Mouse (Mus musculus): ENCODE measurements around the gene Acd. TPM values are rescaled to one million over a fixed set of nuclear protein-coding genes. Genes with fewer than 3 reads are reported as not detected.
A peak's percentile ranks its signal among the peaks of the same experiment; 100 is the strongest.

The Acd gene
- 72.3 and 84.3 TPM in 2 replicates for polyA plus RNA-seq (2015; fragmentation: Nextera tagmentation; extraction: Ambion mirVana)

GRCm38 (mm10) chr8:105700966-105701824 lies at the start of gene Acd, which contains the start of gene Pard6a:
Gene Acd (minus strand): TSS chr8:105701102.
Gene Pard6a (plus strand): TSS chr8:105701148.
- peak; percentile 64 for ATAC-seq (ENCODE audit: insufficient number of reproducible peaks, insufficient read depth, low FRiP score, low TSS enrichment, low read depth)
- peak within 1 kb of the TSS; percentile 94 for H3K27ac ChIP-seq
- no peaks in the 10 kb centered on the region for H3K27me3 ChIP-seq
- H3K9ac ChIP-seq = peak within 1 kb of the TSS; percentile 82
- peak within 1 kb of the TSS; percentile 72 for H3K4me3 ChIP-seq
- peak within 1 kb of the TSS; percentile 91 for H3K4me2 ChIP-seq
- WGBS = under 1% methylated on average over 60 of the region's 60 CpGs
- peaks cover 48% of the 10 kb centered on the region for H3K36me3 ChIP-seq
- no peaks in the 10 kb centered on the region for H3K9me3 ChIP-seq
- H3K4me1 ChIP-seq = peaks cover 18% of the 10 kb centered on the region

- no peak for ATAC-seq (ENCODE audit: insufficient number of reproducible peaks, insufficient read depth, low FRiP score, low TSS enrichment, low read depth)
- Histone ChIP-seq H3K4me2 (peak overlapping the region; percentile 41), H3K9me3 (no peaks in the 10 kb centered on the region), H3K36me3 (0 out of 2 replicates have a peak, but pooled peaks cover 7% of the 10 kb centered on the region), H3K27ac (peak overlapping the region; percentile 72), H3K27me3 (no peaks in the 10 kb centered on the region), H3K9ac (peak overlapping the region; percentile 22; the same call in 1 of the 2 replicates), H3K4me1 (peaks cover 32% of the 10 kb centered on the region), H3K4me3 (0 out of 2 replicates have a peak overlapping the region, but pooled peaks have one; percentile 12)
- WGBS = 9% methylated on average over 11 of the region's 11 CpGs
Observed at GRCm38 (mm10) chr8:105750606-105751005, 49.7 kb upstream of the Acd start.

- H3K9ac ChIP-seq = no peak overlapping the region
- H3K4me3 ChIP-seq = no peak overlapping the region
- no peaks in the 10 kb centered on the region for H3K27me3 ChIP-seq
- no peak for ATAC-seq (ENCODE audit: insufficient number of reproducible peaks, insufficient read depth, low FRiP score, low TSS enrichment, low read depth)
- peaks cover 7% of the 10 kb centered on the region; the same call in 1 of the 2 replicates for H3K36me3 ChIP-seq
- 85% methylated on average over 4 of the region's 4 CpGs for WGBS
- no peaks in the 10 kb centered on the region for H3K9me3 ChIP-seq
- no peak overlapping the region for H3K27ac ChIP-seq
- no peak overlapping the region for H3K4me2 ChIP-seq
- H3K4me1 ChIP-seq = peaks cover 7% of the 10 kb centered on the region
Observed at GRCm38 (mm10) chr8:105743301-105743700, 42.4 kb upstream of the Acd start.

GRCm38 (mm10) chr8:105739216-105739615 lies 38.3 kb upstream of the Acd start:
- Histone ChIP-seq H3K4me2 (no peak overlapping the region), H3K9ac (no peak overlapping the region), H3K36me3 (peaks cover 6% of the 10 kb centered on the region; the same call in 1 of the 2 replicates), H3K4me1 (no peaks in the 10 kb centered on the region), H3K27ac (no peak overlapping the region), H3K4me3 (no peak overlapping the region), H3K9me3 (no peaks in the 10 kb centered on the region), H3K27me3 (no peaks in the 10 kb centered on the region)
- 91% methylated on average over 5 of the region's 5 CpGs for WGBS
- no peak for ATAC-seq (ENCODE audit: insufficient number of reproducible peaks, insufficient read depth, low FRiP score, low TSS enrichment, low read depth)

- no peaks in the 10 kb centered on the region for H3K9me3 ChIP-seq
- WGBS = 93% methylated on average over 5 of the region's 5 CpGs
- H3K4me2 ChIP-seq = no peak overlapping the region
- H3K27ac ChIP-seq = no peak overlapping the region
- H3K9ac ChIP-seq = no peak overlapping the region
- no peaks in the 10 kb centered on the region for H3K4me1 ChIP-seq
- no peak for ATAC-seq (ENCODE audit: insufficient number of reproducible peaks, insufficient read depth, low FRiP score, low TSS enrichment, low read depth)
- no peak overlapping the region for H3K4me3 ChIP-seq
- peaks cover 13% of the 10 kb centered on the region for H3K36me3 ChIP-seq
- no peaks in the 10 kb centered on the region for H3K27me3 ChIP-seq
Observed at GRCm38 (mm10) chr8:105732186-105732585, 31.3 kb upstream of the Acd start.

GRCm38 (mm10) chr8:105727397-105728124 lies 26.7 kb upstream of the Acd start:
- no peaks in the 10 kb centered on the region for H3K9me3 ChIP-seq
- no peak overlapping the region for H3K4me3 ChIP-seq
- no peak for ATAC-seq (ENCODE audit: insufficient number of reproducible peaks, insufficient read depth, low FRiP score, low TSS enrichment, low read depth)
- H3K4me2 ChIP-seq = no peak overlapping the region
- WGBS = 85% methylated on average over 18 of the region's 18 CpGs
- H3K4me1 ChIP-seq = no peaks in the 10 kb centered on the region
- H3K27ac ChIP-seq = peak overlapping the region; percentile 8; the same call in 1 of the 2 replicates
- H3K27me3 ChIP-seq = no peaks in the 10 kb centered on the region
- peaks cover 37% of the 10 kb centered on the region for H3K36me3 ChIP-seq
- H3K9ac ChIP-seq = no peak overlapping the region

GRCm38 (mm10) chr8:105725726-105726125 lies 24.8 kb upstream of the Acd start:
- no peaks in the 10 kb centered on the region for H3K27me3 ChIP-seq
- no peak overlapping the region for H3K4me3 ChIP-seq
- no peak overlapping the region for H3K27ac ChIP-seq
- H3K9me3 ChIP-seq = no peaks in the 10 kb centered on the region
- H3K9ac ChIP-seq = no peak overlapping the region
- no peaks in the 10 kb centered on the region for H3K4me1 ChIP-seq
- H3K36me3 ChIP-seq = peaks cover 43% of the 10 kb centered on the region
- WGBS = 79% methylated on average over 5 of the region's 5 CpGs
- H3K4me2 ChIP-seq = no peak overlapping the region
- no peak for ATAC-seq (ENCODE audit: insufficient number of reproducible peaks, insufficient read depth, low FRiP score, low TSS enrichment, low read depth)

- no peaks in the 10 kb centered on the region for H3K9me3 ChIP-seq
- H3K36me3 ChIP-seq = peaks cover 37% of the 10 kb centered on the region
- no peak overlapping the region for H3K4me2 ChIP-seq
- no peaks in the 10 kb centered on the region for H3K4me1 ChIP-seq
- WGBS = 94% methylated on average over 9 of the region's 9 CpGs
- no peak overlapping the region for H3K4me3 ChIP-seq
- no peak overlapping the region for H3K9ac ChIP-seq
- H3K27ac ChIP-seq = no peak overlapping the region
- no peaks in the 10 kb centered on the region for H3K27me3 ChIP-seq
- no peak for ATAC-seq (ENCODE audit: insufficient number of reproducible peaks, insufficient read depth, low FRiP score, low TSS enrichment, low read depth)
Observed at GRCm38 (mm10) chr8:105722861-105723260, 22.0 kb upstream of the Acd start.

GRCm38 (mm10) chr8:105719637-105720036 lies 18.7 kb upstream of the Acd start:
- Histone ChIP-seq H3K27ac (no peak overlapping the region), H3K9ac (no peak overlapping the region), H3K27me3 (no peaks in the 10 kb centered on the region), H3K4me2 (no peak overlapping the region), H3K4me3 (no peak overlapping the region), H3K36me3 (peaks cover 32% of the 10 kb centered on the region), H3K9me3 (no peaks in the 10 kb centered on the region), H3K4me1 (no peaks in the 10 kb centered on the region)
- WGBS = 90% methylated on average over 4 of the region's 4 CpGs
- no peak for ATAC-seq (ENCODE audit: insufficient number of reproducible peaks, insufficient read depth, low FRiP score, low TSS enrichment, low read depth)

- no peaks in the 10 kb centered on the region for H3K4me1 ChIP-seq
- H3K4me3 ChIP-seq = no peak overlapping the region
- peaks cover 17% of the 10 kb centered on the region for H3K36me3 ChIP-seq
- H3K4me2 ChIP-seq = no peak overlapping the region
- H3K9me3 ChIP-seq = no peaks in the 10 kb centered on the region
- H3K9ac ChIP-seq = no peak overlapping the region
- no peaks in the 10 kb centered on the region for H3K27me3 ChIP-seq
- no peak overlapping the region for H3K27ac ChIP-seq
- no peak for ATAC-seq (ENCODE audit: insufficient number of reproducible peaks, insufficient read depth, low FRiP score, low TSS enrichment, low read depth)
- 93% methylated on average over 15 of the region's 15 CpGs for WGBS
Observed at GRCm38 (mm10) chr8:105716302-105716945, 15.5 kb upstream of the Acd start.

- Histone ChIP-seq H3K4me2 (no peak overlapping the region), H3K36me3 (peaks cover 13% of the 10 kb centered on the region), H3K9me3 (no peaks in the 10 kb centered on the region), H3K27ac (peak overlapping the region; percentile 49; the same call in 1 of the 2 replicates), H3K9ac (no peak overlapping the region), H3K27me3 (no peaks in the 10 kb centered on the region), H3K4me3 (no peak overlapping the region), H3K4me1 (no peaks in the 10 kb centered on the region)
- WGBS = 71% methylated on average over 6 of the region's 6 CpGs
- no peak for ATAC-seq (ENCODE audit: insufficient number of reproducible peaks, insufficient read depth, low FRiP score, low TSS enrichment, low read depth)
Observed at GRCm38 (mm10) chr8:105715042-105715441, 14.1 kb upstream of the Acd start.
